Mouse (Mus musculus) heart, adult 2 months (tissue): Measurements from ENCODE around the gene Xrcc5. TPM values are rescaled to one million over a fixed set of nuclear protein-coding genes. Genes with fewer than 3 reads are reported as not detected.

ENCODE experiments used
- DNase-seq, 2 experiments: peaks; one replicate each; pipeline ENCODE4 v3.0.0; 2021
- H3K27ac ChIP-seq: fragments of 200-600 bp; 2 replicates; pipeline ENCODE4 v1.8.1; 2022
- H3K27me3 ChIP-seq: fragments of 200-500 bp; 2 replicates; pipeline ENCODE4 v1.6.1; 2012; ENCODE audit warnings: mild to moderate bottlenecking, low read length, inconsistent platforms, mixed read lengths; ENCODE audit not compliant: control insufficient read depth, insufficient read depth
- H3K36me3 ChIP-seq: fragments of 200-500 bp; 2 replicates; pipeline ENCODE4 v1.6.1; 2012; ENCODE audit warnings: low read length, inconsistent platforms; ENCODE audit not compliant: control insufficient read depth, insufficient read depth
- H3K4me1 ChIP-seq: fragments of 200-500 bp; 2 replicates; pipeline ENCODE4 v1.6.1; 2011; ENCODE audit warnings: low read length; ENCODE audit not compliant: control insufficient read depth, insufficient read depth
- H3K4me3 ChIP-seq: fragments of 200-600 bp; 2 replicates; pipeline ENCODE4 v1.8.1; 2022
- H3K79me2 ChIP-seq: fragments of 200-500 bp; replicated peaks from 2 replicates; pipeline ENCODE4 v1.6.1; 2012; ENCODE audit warnings: mild to moderate bottlenecking, inconsistent platforms, low read length, moderate library complexity, mixed read lengths; ENCODE audit not compliant: control insufficient read depth, insufficient read depth
- H3K9ac ChIP-seq: fragments of 200-500 bp; 2 replicates; pipeline ENCODE4 v1.6.1; 2012; ENCODE audit warnings: low read depth, mild to moderate bottlenecking, control low read depth, inconsistent platforms, low read length, mixed read lengths
- CTCF ChIP-seq: fragments of 200-600 bp; IDR thresholded peaks from 2 replicates; pipeline ENCODE4 v1.8.1; 2022; ENCODE audit warnings: antibody characterized with exemption, mild to moderate bottlenecking, moderate library complexity
- EP300 ChIP-seq: fragments of 200-500 bp; IDR thresholded peaks from 2 replicates; pipeline ENCODE4 v1.6.1; 2011; ENCODE audit warnings: low read depth, low read length, control low read depth; ENCODE audit not compliant: insufficient read depth
- POLR2A ChIP-seq: fragments of 200-500 bp; IDR thresholded peaks from 2 replicates; pipeline ENCODE4 v1.6.1; 2011; ENCODE audit warnings: mild to moderate bottlenecking, low read depth, low read length, control low read depth; ENCODE audit not compliant: insufficient read depth
- WGBS: fragments of 180-500 bp; shearing (Covaris S2); methylation state at CpG from one replicate; pipeline ENCODE4 v1.1.7; 2018; 5-methylcytosine and 5-hydroxymethylcytosine counted together
- intact Hi-C: fragments of 180-260 bp; cut with DNase I; formaldehyde crosslinking; loops from one replicate; pipeline ENCODE4 v1.15.1; 2025
- polyA plus RNA-seq: library from polyadenylated mRNA; depleted of rRNA; stranded (reverse); fragments of >200 nt; gene quantifications from 2 replicates; pipeline ENCODE4 v1.2.3, GENCODE M21; 2012
- total RNA-seq, 2 experiments: library from RNA; stranded (reverse); gene quantifications; 2 replicates each; pipeline ENCODE4 v1.2.3; 2021

The Xrcc5 gene
- total and polyA plus RNA-seq, 3 experiments = 3.6 to 16.2 (median 14.1) TPM

DNA sequence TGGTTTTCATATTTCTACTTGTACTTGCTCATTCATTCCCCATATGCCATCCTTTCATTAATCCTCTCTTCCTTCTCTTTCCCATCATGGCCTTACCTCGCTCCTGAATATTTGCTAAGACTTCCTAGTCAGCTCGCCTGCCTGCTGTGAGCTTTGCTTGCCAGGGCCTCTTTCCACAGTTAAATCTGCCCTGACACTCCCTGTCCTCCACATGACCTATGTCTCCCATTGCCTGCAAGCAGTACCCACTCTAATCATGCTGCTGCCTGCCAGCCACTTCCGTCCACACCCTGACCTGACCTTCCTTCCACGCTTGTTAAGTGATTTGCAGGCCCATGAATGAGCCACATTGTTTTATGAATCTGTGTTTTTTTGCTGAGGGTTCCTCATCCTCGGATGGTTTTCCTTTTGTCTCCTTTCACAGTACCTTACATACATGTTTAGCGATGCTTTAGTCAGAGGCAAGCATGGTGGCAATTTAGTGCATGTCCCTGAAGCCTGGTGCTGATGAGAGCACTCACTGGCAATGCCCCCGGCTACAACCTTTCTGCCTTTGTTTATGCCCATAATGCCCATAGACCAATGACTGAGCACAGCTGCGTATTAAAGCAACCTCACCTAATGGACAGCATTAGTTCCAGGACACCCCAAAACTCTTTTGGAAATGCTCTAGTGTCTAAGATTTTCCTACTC lies 107.5 kb downstream of the Xrcc5 start:
- Histone ChIP-seq H3K4me1 (no peaks in the 10 kb centered on the region), H3K27ac (no peak overlapping the region), H3K9ac (no peak overlapping the region), H3K4me3 (no peak overlapping the region), H3K27me3 (no peaks in the 10 kb centered on the region), H3K79me2 (no peaks in the 10 kb centered on the region), H3K36me3 (no peaks in the 10 kb centered on the region)
- DNase-seq = no peak
- WGBS = 59% methylated on average over 8 of the region's 8 CpGs
- no peak for TF ChIP-seq EP300
- no peak for TF ChIP-seq POLR2A
- no peak for TF ChIP-seq CTCF
- intact Hi-C loops = no loop called here

- TF ChIP-seq POLR2A (no peak), EP300 (no peak), CTCF (no peak)
- Histone ChIP-seq H3K27me3 (no peaks in the 10 kb centered on the region), H3K79me2 (no peaks in the 10 kb centered on the region), H3K4me3 (no peak overlapping the region), H3K27ac (no peak overlapping the region), H3K4me1 (no peaks in the 10 kb centered on the region), H3K9ac (no peak overlapping the region), H3K36me3 (no peaks in the 10 kb centered on the region)
- intact Hi-C loops = no loop called here
- 69% methylated on average over 8 of the region's 8 CpGs for WGBS
- no peak for DNase-seq
These were observed 111.8 kb downstream of the Xrcc5 start for GRCm38 (mm10) chr1:72418744-72419655.

GRCm38 (mm10) chr1:72420220-72420619 lies 113.0 kb downstream of the Xrcc5 start:
- Histone ChIP-seq H3K27ac (no peak overlapping the region), H3K4me3 (no peak overlapping the region), H3K9ac (no peak overlapping the region), H3K27me3 (no peaks in the 10 kb centered on the region), H3K4me1 (no peaks in the 10 kb centered on the region), H3K36me3 (no peaks in the 10 kb centered on the region), H3K79me2 (no peaks in the 10 kb centered on the region)
- DNase-seq = no peak
- 72% methylated on average over 2 of the region's 2 CpGs for WGBS
- intact Hi-C loops = no loop called here
- TF ChIP-seq POLR2A = no peak
- no peak for TF ChIP-seq CTCF
- TF ChIP-seq EP300 = no peak

- Histone ChIP-seq H3K36me3 (no peaks in the 10 kb centered on the region), H3K4me1 (no peaks in the 10 kb centered on the region), H3K27ac (no peak overlapping the region), H3K27me3 (no peaks in the 10 kb centered on the region), H3K79me2 (no peaks in the 10 kb centered on the region), H3K9ac (no peak overlapping the region), H3K4me3 (no peak overlapping the region)
- TF ChIP-seq EP300 = no peak
- no peak for TF ChIP-seq POLR2A
- no peak for TF ChIP-seq CTCF
- intact Hi-C loops = no loop called here
- 87% methylated on average over 4 of the region's 4 CpGs for WGBS
- no peak for DNase-seq
These were observed 114.9 kb downstream of the Xrcc5 start for GRCm38 (mm10) chr1:72422121-72422520.

DNA sequence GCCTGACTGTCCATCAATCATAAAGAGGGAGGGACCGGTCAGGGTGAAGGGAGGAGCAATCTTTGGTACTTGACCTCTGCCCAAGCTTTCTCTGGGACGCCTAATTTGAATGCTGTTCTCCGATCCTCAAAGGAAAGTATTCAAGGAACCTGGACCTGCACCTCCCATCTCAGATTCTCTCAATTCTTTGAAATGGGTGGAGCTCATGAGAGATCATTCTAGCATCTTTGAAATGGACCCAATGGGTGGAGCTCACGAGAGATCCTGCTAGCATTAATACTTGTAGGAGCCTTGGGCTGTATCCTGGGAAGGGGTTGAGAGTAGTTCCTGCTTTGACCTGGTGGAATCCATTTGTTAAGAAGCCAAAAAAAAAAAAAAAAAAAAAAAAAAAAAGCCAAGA lies 119.2 kb downstream of the Xrcc5 start:
- H3K36me3 ChIP-seq = no peaks in the 10 kb centered on the region
- no peaks in the 10 kb centered on the region for H3K79me2 ChIP-seq
- no peak overlapping the region for H3K9ac ChIP-seq
- H3K27ac ChIP-seq = no peak overlapping the region
- DNase-seq = no peak
- WGBS = 86% methylated on average over 4 of the region's 4 CpGs
- no peaks in the 10 kb centered on the region for H3K27me3 ChIP-seq
- H3K4me1 ChIP-seq = no peaks in the 10 kb centered on the region
- TF ChIP-seq EP300 (no peak), CTCF (no peak), POLR2A (no peak)
- intact Hi-C loops = no loop called here
- no peak overlapping the region for H3K4me3 ChIP-seq

DNA sequence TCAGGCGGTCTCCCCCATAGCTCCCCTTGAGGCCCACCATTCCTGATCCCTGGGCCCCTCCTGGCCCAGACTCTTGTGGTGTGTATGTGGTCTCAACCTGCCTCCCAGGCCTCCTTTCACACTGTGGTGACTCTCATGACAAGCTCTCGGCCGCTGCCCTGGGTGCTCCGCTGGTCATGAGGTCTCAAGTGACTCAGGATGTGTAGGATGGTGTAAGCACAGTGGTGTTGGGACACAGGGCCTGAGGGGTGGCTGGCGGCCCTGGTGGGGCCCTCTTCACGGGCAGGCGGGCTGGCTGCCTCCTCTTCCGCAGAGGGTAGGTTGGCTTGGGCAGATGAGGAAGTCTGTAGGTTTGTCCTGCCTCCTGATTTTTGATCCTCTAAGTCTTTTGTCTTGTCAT lies 121.3 kb downstream of the Xrcc5 start:
- TF ChIP-seq EP300 (no peak), POLR2A (no peak), CTCF (no peak)
- Histone ChIP-seq H3K4me3 (no peak overlapping the region), H3K9ac (no peak overlapping the region), H3K27ac (no peak overlapping the region), H3K27me3 (no peaks in the 10 kb centered on the region), H3K4me1 (no peaks in the 10 kb centered on the region), H3K36me3 (no peaks in the 10 kb centered on the region), H3K79me2 (no peaks in the 10 kb centered on the region)
- WGBS = 88% methylated on average over 8 of the region's 8 CpGs
- intact Hi-C loops = no loop called here
- DNase-seq = no peak
